Mouse (Mus musculus) hindbrain, embryonic 12.5 days (tissue): Measurements from ENCODE around the gene Igsf21. TPM values are rescaled to one million over a fixed set of nuclear protein-coding genes. Genes with fewer than 3 reads are reported as not detected.
A peak's percentile ranks its signal among the peaks of the same experiment; 100 is the strongest.

Experiments used
- ATAC-seq: fragments of 200-750 bp; cut with Nextera tagmentation; 2 replicates; pipeline ENCODE4 v1.8.0; 2017; ENCODE audit warnings: moderate TSS enrichment; ENCODE audit not compliant: low FRiP score
- H3K27ac ChIP-seq: fragments of 300-500 bp; sonication (generic); 2 replicates; pipeline ENCODE4 v1.5.1; 2016; ENCODE audit warnings: mild to moderate bottlenecking
- H3K27me3 ChIP-seq: fragments of 300-500 bp; sonication (generic); 2 replicates; pipeline ENCODE4 v1.6.1; 2016; ENCODE audit warnings: mild to moderate bottlenecking
- H3K36me3 ChIP-seq: fragments of 300-500 bp; sonication (generic); 2 replicates; pipeline ENCODE4 v1.6.1; 2016; ENCODE audit warnings: mild to moderate bottlenecking
- H3K4me1 ChIP-seq: fragments of 300-500 bp; sonication (generic); 2 replicates; pipeline ENCODE4 v1.6.1; 2016
- H3K4me2 ChIP-seq: fragments of 300-500 bp; sonication (generic); replicated peaks from 2 replicates; pipeline ENCODE4 v1.6.1; 2016; ENCODE audit warnings: mild to moderate bottlenecking
- H3K4me3 ChIP-seq: fragments of 300-500 bp; sonication (generic); 2 replicates; pipeline ENCODE4 v1.5.1; 2016; ENCODE audit warnings: mild to moderate bottlenecking
- H3K9ac ChIP-seq: fragments of 300-500 bp; sonication (generic); 2 replicates; pipeline ENCODE4 v1.6.1; 2016; ENCODE audit warnings: mild to moderate bottlenecking, moderate library complexity
- H3K9me3 ChIP-seq: fragments of 300-500 bp; sonication (generic); replicated peaks from 2 replicates; pipeline ENCODE4 v1.6.1; 2016; ENCODE audit warnings: mild to moderate bottlenecking
- WGBS: fragments of 180-500 bp; shearing (Covaris S2); methylation state at CpG from one replicate; pipeline ENCODE4 v1.1.7; 2016; 5-methylcytosine and 5-hydroxymethylcytosine counted together
- polyA plus RNA-seq: library from polyadenylated mRNA; unstranded; fragments of >200 nt; fragmentation: Nextera tagmentation; extraction: Ambion mirVana; gene quantifications from 2 replicates; pipeline ENCODE4 v1.2.1, GENCODE M21; 2016

Igsf21 gene
- 14.7 and 15.0 TPM in 2 replicates for polyA plus RNA-seq

GRCm38 (mm10) chr4:140246180-140247005 lies at the start of gene Igsf21:
Gene Igsf21 (minus strand): TSS chr4:140246784.
- peaks cover 87% of the 10 kb centered on the region for H3K27me3 ChIP-seq
- no peaks in the 10 kb centered on the region for H3K36me3 ChIP-seq
- H3K9ac ChIP-seq, result peak within 1 kb of the TSS; percentile 74
- H3K27ac ChIP-seq, result peak within 1 kb of the TSS; percentile 56
- ATAC-seq, result peak; percentile 78
- under 1% methylated on average over 77 of the region's 90 CpGs for WGBS
- H3K4me1 ChIP-seq, result peaks cover 50% of the 10 kb centered on the region
- H3K4me2 ChIP-seq, result peak within 1 kb of the TSS; percentile 90
- peak within 1 kb of the TSS; percentile 51 for H3K4me3 ChIP-seq
- H3K9me3 ChIP-seq, result no peaks in the 10 kb centered on the region

GRCm38 (mm10) chr4:140285726-140286316 lies 39.2 kb upstream of the Igsf21 start:
- no peak overlapping the region for H3K4me2 ChIP-seq
- no peaks in the 10 kb centered on the region for H3K27me3 ChIP-seq
- H3K36me3 ChIP-seq, result no peaks in the 10 kb centered on the region
- H3K27ac ChIP-seq, result no peak overlapping the region
- WGBS, result 60% methylated on average over 5 of the region's 5 CpGs
- H3K9ac ChIP-seq, result no peak overlapping the region
- no peak overlapping the region for H3K4me3 ChIP-seq
- no peak for ATAC-seq
- H3K4me1 ChIP-seq, result peaks cover 6% of the 10 kb centered on the region
- no peaks in the 10 kb centered on the region for H3K9me3 ChIP-seq

DNA sequence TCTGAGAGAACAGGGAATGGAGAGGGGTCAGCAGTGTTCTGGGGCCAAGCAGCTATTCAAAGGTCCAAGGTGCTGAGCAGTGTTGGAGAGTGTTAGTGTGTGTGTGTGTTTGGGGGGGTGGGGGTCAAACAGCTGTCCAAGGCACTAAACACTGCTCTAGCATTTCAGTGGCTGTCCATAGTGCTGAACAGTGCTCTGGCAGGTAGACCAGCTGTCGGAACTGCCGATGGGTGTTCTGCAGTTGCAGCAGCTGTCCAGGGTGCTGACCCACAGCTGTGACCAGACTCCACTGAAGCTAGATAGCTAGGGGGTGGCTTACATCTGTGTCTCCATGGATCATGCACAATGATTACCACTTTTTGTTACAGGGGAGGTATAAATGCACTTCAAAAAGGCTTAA lies 36.8 kb upstream of the Igsf21 start:
- H3K4me3 ChIP-seq, result no peak overlapping the region
- H3K9ac ChIP-seq, result no peak overlapping the region
- WGBS, result 20% methylated on average over 2 of the region's 2 CpGs
- ATAC-seq, result no peak
- H3K36me3 ChIP-seq, result no peaks in the 10 kb centered on the region
- H3K27me3 ChIP-seq, result no peaks in the 10 kb centered on the region
- H3K4me2 ChIP-seq, result no peak overlapping the region
- H3K4me1 ChIP-seq, result peaks cover 6% of the 10 kb centered on the region
- H3K9me3 ChIP-seq, result no peaks in the 10 kb centered on the region
- no peak overlapping the region for H3K27ac ChIP-seq

DNA sequence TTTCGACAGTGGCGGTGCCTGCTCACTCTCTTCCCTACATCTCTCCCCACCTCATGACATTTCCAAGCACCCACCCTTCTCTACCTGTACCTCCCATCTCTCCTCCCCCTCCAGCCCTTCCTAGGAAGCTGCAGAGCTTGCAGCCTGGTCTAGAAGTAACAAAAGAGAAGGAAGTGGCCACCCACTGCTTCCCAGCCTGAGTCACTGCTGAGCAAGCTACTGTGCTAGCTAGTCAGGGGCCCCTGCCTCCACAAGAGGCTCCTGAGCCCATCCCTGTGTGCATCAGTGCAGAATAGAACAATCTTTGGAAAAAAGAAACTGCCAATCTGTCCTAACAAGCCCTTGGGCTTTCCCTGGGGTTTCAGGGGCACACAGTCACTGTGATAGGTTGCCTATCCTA lies 31.7 kb upstream of the Igsf21 start:
- 0 out of 2 replicates have a peak, but pooled peaks cover 7% of the 10 kb centered on the region for H3K9me3 ChIP-seq
- 89% methylated on average over 2 of the region's 2 CpGs for WGBS
- no peak overlapping the region for H3K9ac ChIP-seq
- no peak for ATAC-seq
- H3K27me3 ChIP-seq, result 0 out of 2 replicates have a peak, but pooled peaks cover 3% of the 10 kb centered on the region
- no peak overlapping the region for H3K27ac ChIP-seq
- H3K4me1 ChIP-seq, result no peaks in the 10 kb centered on the region
- H3K36me3 ChIP-seq, result no peaks in the 10 kb centered on the region
- no peak overlapping the region for H3K4me2 ChIP-seq
- no peak overlapping the region for H3K4me3 ChIP-seq

- H3K9ac ChIP-seq, result no peak overlapping the region
- WGBS, result 92% methylated on average over 5 of the region's 5 CpGs
- H3K9me3 ChIP-seq, result 0 out of 2 replicates have a peak, but pooled peaks cover under 1% of the 10 kb centered on the region
- H3K27me3 ChIP-seq, result peaks cover 6% of the 10 kb centered on the region; the same call in 1 of the 2 replicates
- H3K4me3 ChIP-seq, result no peak overlapping the region
- peaks cover 12% of the 10 kb centered on the region; the same call in 1 of the 2 replicates for H3K4me1 ChIP-seq
- no peak for ATAC-seq
- no peaks in the 10 kb centered on the region for H3K36me3 ChIP-seq
- no peak overlapping the region for H3K4me2 ChIP-seq
- no peak overlapping the region for H3K27ac ChIP-seq
Observed at GRCm38 (mm10) chr4:140271913-140272312, 25.3 kb upstream of the Igsf21 start.

- no peaks in the 10 kb centered on the region; the same call in 1 of the 2 replicates for H3K9me3 ChIP-seq
- peaks cover 6% of the 10 kb centered on the region; the same call in 1 of the 2 replicates for H3K27me3 ChIP-seq
- H3K27ac ChIP-seq, result no peak overlapping the region
- H3K36me3 ChIP-seq, result no peaks in the 10 kb centered on the region
- 67% methylated on average over 7 of the region's 7 CpGs for WGBS
- no peak overlapping the region for H3K4me2 ChIP-seq
- ATAC-seq, result no peak
- H3K9ac ChIP-seq, result no peak overlapping the region
- H3K4me1 ChIP-seq, result peaks cover 12% of the 10 kb centered on the region; the same call in 1 of the 2 replicates
- no peak overlapping the region for H3K4me3 ChIP-seq
Observed at GRCm38 (mm10) chr4:140270451-140270850, 23.9 kb upstream of the Igsf21 start.

DNA sequence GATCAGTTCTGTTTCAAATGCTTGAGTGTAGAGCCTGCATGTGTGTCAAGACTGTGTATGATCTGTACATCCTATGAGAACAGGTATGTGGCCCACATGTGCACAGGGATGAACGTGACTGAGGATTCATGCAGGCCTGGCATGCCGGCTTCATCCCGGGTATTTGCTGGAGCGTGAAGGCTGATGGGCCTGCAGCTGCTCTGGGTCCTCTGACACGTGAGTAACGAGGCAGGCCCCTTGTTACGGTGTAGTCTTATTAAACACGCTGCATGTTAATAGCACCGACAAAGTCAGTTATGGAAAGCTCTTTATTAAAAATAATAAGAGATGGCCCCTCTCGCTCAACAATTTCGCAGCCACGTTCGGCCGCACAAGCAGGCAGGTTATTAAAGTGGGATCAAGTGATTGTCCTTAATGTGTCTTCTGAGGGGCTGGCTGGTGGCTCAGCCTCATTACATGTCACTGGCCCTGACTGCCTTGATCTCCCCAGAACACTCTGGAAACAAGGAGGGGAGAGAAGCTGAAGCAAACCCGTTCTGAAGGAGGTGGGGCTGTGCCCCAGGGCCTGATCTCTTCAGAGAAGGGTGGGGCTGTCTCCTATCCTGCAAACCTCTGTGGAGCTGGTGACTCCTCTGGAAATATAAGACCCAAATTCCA lies 22.7 kb upstream of the Igsf21 start:
- H3K27me3 ChIP-seq, result peaks cover 3% of the 10 kb centered on the region; the same call in 1 of the 2 replicates
- H3K27ac ChIP-seq, result peak overlapping the region; percentile 49
- H3K9ac ChIP-seq, result no peak overlapping the region
- 69% methylated on average over 15 of the region's 15 CpGs for WGBS
- H3K4me3 ChIP-seq, result no peak overlapping the region
- peak; percentile 35; the same call in 1 of the 2 replicates for ATAC-seq
- H3K36me3 ChIP-seq, result no peaks in the 10 kb centered on the region
- H3K4me1 ChIP-seq, result peaks cover 14% of the 10 kb centered on the region; the same call in 1 of the 2 replicates
- no peaks in the 10 kb centered on the region; the same call in 1 of the 2 replicates for H3K9me3 ChIP-seq
- no peak overlapping the region for H3K4me2 ChIP-seq

- no peak overlapping the region for H3K27ac ChIP-seq
- no peak overlapping the region for H3K4me2 ChIP-seq
- H3K36me3 ChIP-seq, result no peaks in the 10 kb centered on the region
- WGBS, result 56% methylated on average over 9 of the region's 9 CpGs
- H3K9ac ChIP-seq, result no peak overlapping the region
- H3K27me3 ChIP-seq, result peaks cover 3% of the 10 kb centered on the region; the same call in 1 of the 2 replicates
- no peak overlapping the region for H3K4me3 ChIP-seq
- no peak for ATAC-seq
- no peaks in the 10 kb centered on the region; the same call in 1 of the 2 replicates for H3K9me3 ChIP-seq
- peaks cover 14% of the 10 kb centered on the region; the same call in 1 of the 2 replicates for H3K4me1 ChIP-seq
Observed at GRCm38 (mm10) chr4:140267835-140268234, 21.3 kb upstream of the Igsf21 start.

DNA sequence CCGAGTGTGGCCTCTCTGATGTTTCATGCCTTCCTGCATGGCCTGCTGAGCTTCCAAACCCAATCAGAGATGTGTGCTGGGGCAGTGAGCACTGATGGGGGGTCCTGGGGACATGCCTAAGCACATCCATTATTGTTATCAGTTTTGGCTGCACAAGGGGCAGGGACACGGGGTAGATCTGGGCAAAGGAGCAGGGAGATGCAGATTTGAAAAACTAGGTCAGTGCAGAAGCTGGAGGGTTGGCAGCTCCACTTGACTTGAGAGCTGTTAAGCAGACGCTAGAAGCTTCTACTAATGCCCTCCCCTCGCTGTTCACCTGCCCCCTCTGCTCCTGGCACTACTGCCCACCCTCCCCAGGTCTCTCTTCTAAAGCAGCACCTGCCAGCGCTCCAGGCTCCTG lies 20.5 kb upstream of the Igsf21 start:
- ATAC-seq, result no peak
- Histone ChIP-seq H3K4me3 (no peak overlapping the region), H3K9ac (no peak overlapping the region), H3K4me1 (peaks cover 14% of the 10 kb centered on the region; the same call in 1 of the 2 replicates), H3K36me3 (no peaks in the 10 kb centered on the region), H3K9me3 (no peaks in the 10 kb centered on the region; the same call in 1 of the 2 replicates), H3K27me3 (peaks cover 3% of the 10 kb centered on the region; the same call in 1 of the 2 replicates), H3K27ac (no peak overlapping the region), H3K4me2 (no peak overlapping the region)
- 68% methylated on average over 5 of the region's 5 CpGs for WGBS

GRCm38 (mm10) chr4:140258968-140259367 lies 12.4 kb upstream of the Igsf21 start:
- no peak overlapping the region for H3K4me2 ChIP-seq
- 10% methylated on average over 6 of the region's 6 CpGs for WGBS
- no peaks in the 10 kb centered on the region for H3K36me3 ChIP-seq
- H3K27ac ChIP-seq, result no peak overlapping the region
- H3K27me3 ChIP-seq, result peaks cover 10% of the 10 kb centered on the region; the same call in 1 of the 2 replicates
- no peaks in the 10 kb centered on the region for H3K9me3 ChIP-seq
- 0 out of 2 replicates have a peak, but pooled peaks have one; percentile 26 for ATAC-seq
- H3K9ac ChIP-seq, result no peak overlapping the region
- H3K4me1 ChIP-seq, result no peaks in the 10 kb centered on the region
- no peak overlapping the region for H3K4me3 ChIP-seq

GRCm38 (mm10) chr4:140252369-140252768 lies 5.8 kb upstream of the Igsf21 start:
- H3K4me3 ChIP-seq, result no peak overlapping the region
- H3K9me3 ChIP-seq, result no peaks in the 10 kb centered on the region
- 15% methylated on average over 7 of the region's 7 CpGs for WGBS
- no peak for ATAC-seq
- no peak overlapping the region for H3K4me2 ChIP-seq
- no peak overlapping the region for H3K9ac ChIP-seq
- H3K27ac ChIP-seq, result no peak overlapping the region
- H3K4me1 ChIP-seq, result peaks cover 6% of the 10 kb centered on the region
- H3K36me3 ChIP-seq, result no peaks in the 10 kb centered on the region
- peaks cover 52% of the 10 kb centered on the region for H3K27me3 ChIP-seq
